Mouse (Mus musculus): ENCODE measurements around the gene Lrrc7. TPM values are rescaled to one million over a fixed set of nuclear protein-coding genes. Genes with fewer than 3 reads are reported as not detected.
A peak's percentile ranks its signal among the peaks of the same experiment; 100 is the strongest.

The Lrrc7 gene
- total and polyA plus RNA-seq, 2 experiments from 2014 or later: 6.7 to 40.1 TPM

GRCm38 (mm10) chr3:158061811-158062523 is 500.1 kb downstream of the Lrrc7 start:
- H3K4me1 ChIP-seq (ENCODE audit: insufficient read depth): no peaks in the 10 kb centered on the region
- no peak for ATAC-seq
- no peak overlapping the region for H3K4me3 ChIP-seq (ENCODE audit: low read depth, low read length)
- no peaks in the 10 kb centered on the region for H3K9me3 ChIP-seq (ENCODE audit: low read length)
- TF ChIP-seq CTCF (IDR thresholded peaks at IDR 0.05; ENCODE audit: low read depth): no peak
- no peaks in the 10 kb centered on the region for H3K27me3 ChIP-seq (ENCODE audit: insufficient read depth, low read length)
- no peak overlapping the region for H3K27ac ChIP-seq (ENCODE audit: low read depth, low read length)
- 91% methylated on average over 5 of the region's 5 CpGs for WGBS
- peaks cover 36% of the 10 kb centered on the region for H3K36me3 ChIP-seq (ENCODE audit: insufficient read depth)
- H3K9ac ChIP-seq: no peak overlapping the region
- DNase-seq: no peak
- no peak overlapping the region for H3K4me2 ChIP-seq (ENCODE audit: low read depth)

DNA sequence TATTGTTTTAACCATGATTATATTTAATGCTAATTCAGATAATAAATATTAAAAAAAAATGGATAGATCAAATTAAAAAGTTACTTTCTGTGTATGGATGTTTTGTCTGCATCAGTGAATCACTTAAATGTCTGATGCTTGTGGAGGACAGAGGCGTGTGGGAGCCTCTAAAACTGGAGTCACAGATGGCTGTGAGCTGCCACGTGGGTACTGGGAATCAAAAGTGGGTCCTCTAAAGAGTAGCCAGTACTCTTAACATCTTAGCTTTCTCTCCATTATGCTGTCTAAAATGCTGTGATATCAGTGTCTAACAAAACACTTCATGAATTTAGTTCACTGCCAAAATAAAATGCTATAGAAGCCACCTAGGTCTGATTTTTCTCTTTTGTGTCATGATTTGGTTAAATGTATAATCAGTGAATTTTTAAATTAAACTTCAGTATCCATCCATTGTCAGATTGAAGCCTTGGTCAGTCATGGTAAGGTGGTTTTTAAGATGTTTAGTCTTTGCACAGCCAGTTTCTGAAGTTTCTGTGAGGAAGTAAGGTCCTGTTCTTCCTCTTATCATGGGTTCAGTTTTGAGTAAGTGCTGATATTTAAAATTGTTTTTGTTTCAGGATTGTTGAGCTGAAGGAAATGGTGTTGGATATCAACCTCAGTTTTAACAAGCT is 501.3 kb downstream of the Lrrc7 start:
- Histone ChIP-seq H3K9ac (no peak overlapping the region), H3K27ac (ENCODE audit: low read depth, low read length) (no peak overlapping the region), H3K4me3 (ENCODE audit: low read depth, low read length) (no peak overlapping the region), H3K9me3 (ENCODE audit: low read length) (no peaks in the 10 kb centered on the region), H3K4me1 (ENCODE audit: insufficient read depth) (no peaks in the 10 kb centered on the region), H3K27me3 (ENCODE audit: insufficient read depth, low read length) (no peaks in the 10 kb centered on the region), H3K4me2 (ENCODE audit: low read depth) (no peak overlapping the region), H3K36me3 (ENCODE audit: insufficient read depth) (peaks cover 48% of the 10 kb centered on the region)
- ATAC-seq (no peak), DNase-seq (no peak)
- 86% methylated on average over 2 of the region's 2 CpGs for WGBS
- no peak for TF ChIP-seq CTCF (IDR thresholded peaks at IDR 0.05; ENCODE audit: low read depth)

- 67% methylated on average over 2 of the region's 2 CpGs for WGBS
- Histone ChIP-seq H3K4me3 (ENCODE audit: low read depth, low read length) (no peak overlapping the region), H3K4me1 (ENCODE audit: insufficient read depth) (no peaks in the 10 kb centered on the region), H3K9me3 (ENCODE audit: low read length) (no peaks in the 10 kb centered on the region), H3K9ac (no peak overlapping the region), H3K27me3 (ENCODE audit: insufficient read depth, low read length) (no peaks in the 10 kb centered on the region), H3K36me3 (ENCODE audit: insufficient read depth) (peaks cover 7% of the 10 kb centered on the region), H3K27ac (ENCODE audit: low read depth, low read length) (no peak overlapping the region), H3K4me2 (ENCODE audit: low read depth) (no peak overlapping the region)
- peak; percentile 31; the same call in 1 of the 2 replicates for TF ChIP-seq CTCF (IDR thresholded peaks at IDR 0.05; ENCODE audit: low read depth)
- ATAC-seq: no peak
- DNase-seq: no peak
Observed at GRCm38 (mm10) chr3:158049508-158049907, 512.5 kb downstream of the Lrrc7 start.

DNA sequence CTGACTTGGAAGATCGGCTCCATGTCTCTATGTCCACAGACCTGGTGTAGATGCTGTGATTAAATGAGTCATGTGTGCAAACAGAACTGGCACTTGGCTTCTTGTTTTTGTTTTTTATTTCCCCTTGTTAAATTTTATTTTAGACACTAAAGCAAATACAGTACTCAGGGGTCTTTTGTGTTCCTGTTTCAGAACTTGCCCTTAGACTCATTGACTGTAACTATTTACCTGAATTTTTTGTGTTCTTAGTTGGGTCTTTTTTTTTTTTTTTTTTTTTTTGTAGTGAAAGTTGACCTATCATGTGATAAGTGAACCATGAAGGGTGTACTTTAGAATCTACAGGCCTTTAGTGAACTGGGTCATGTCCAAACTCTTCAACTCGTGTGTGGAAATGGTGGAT is 521.3 kb downstream of the Lrrc7 start:
- no peak for TF ChIP-seq CTCF (IDR thresholded peaks at IDR 0.05; ENCODE audit: low read depth)
- H3K4me1 ChIP-seq (ENCODE audit: insufficient read depth): no peaks in the 10 kb centered on the region
- no peak overlapping the region for H3K27ac ChIP-seq (ENCODE audit: low read depth, low read length)
- DNase-seq: no peak
- no peaks in the 10 kb centered on the region for H3K27me3 ChIP-seq (ENCODE audit: insufficient read depth, low read length)
- 79% methylated on average over 2 of the region's 2 CpGs for WGBS
- H3K9ac ChIP-seq: no peak overlapping the region
- H3K9me3 ChIP-seq (ENCODE audit: low read length): no peaks in the 10 kb centered on the region
- ATAC-seq: no peak
- H3K36me3 ChIP-seq (ENCODE audit: insufficient read depth): no peaks in the 10 kb centered on the region
- no peak overlapping the region for H3K4me2 ChIP-seq (ENCODE audit: low read depth)
- no peak overlapping the region for H3K4me3 ChIP-seq (ENCODE audit: low read depth, low read length)

DNA sequence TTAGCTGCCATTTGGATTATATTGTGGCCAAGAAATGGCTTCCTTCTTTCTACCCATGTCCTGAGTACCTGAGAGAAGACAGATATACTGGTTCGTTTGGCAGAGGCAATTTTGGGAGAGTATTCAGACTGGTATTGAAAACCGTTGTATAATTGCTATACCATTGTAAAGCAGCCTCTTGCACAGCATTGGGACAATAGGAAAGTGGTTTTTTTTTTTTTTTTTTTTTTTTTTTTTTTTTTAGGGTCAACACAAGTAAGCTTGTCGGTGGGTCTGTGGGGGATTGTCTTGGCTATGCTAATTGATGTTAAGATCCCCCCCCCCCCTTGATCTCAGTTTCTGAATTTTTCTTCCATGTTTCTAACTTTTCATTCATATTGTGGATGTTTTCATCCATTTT is 523.9 kb downstream of the Lrrc7 start:
- Histone ChIP-seq H3K36me3 (ENCODE audit: insufficient read depth) (no peaks in the 10 kb centered on the region), H3K9ac (no peak overlapping the region), H3K9me3 (ENCODE audit: low read length) (no peaks in the 10 kb centered on the region), H3K4me2 (ENCODE audit: low read depth) (no peak overlapping the region), H3K27me3 (ENCODE audit: insufficient read depth, low read length) (no peaks in the 10 kb centered on the region), H3K4me3 (ENCODE audit: low read depth, low read length) (no peak overlapping the region), H3K4me1 (ENCODE audit: insufficient read depth) (0 out of 2 replicates have a peak, but pooled peaks cover 4% of the 10 kb centered on the region), H3K27ac (ENCODE audit: low read depth, low read length) (no peak overlapping the region)
- DNase-seq (no peak), ATAC-seq (no peak)
- 72% methylated on average over 3 of the region's 3 CpGs for WGBS
- no peak for TF ChIP-seq CTCF (IDR thresholded peaks at IDR 0.05; ENCODE audit: low read depth)

- DNase-seq (peak; percentile 96), ATAC-seq (peak; percentile 98)
- H3K9me3 ChIP-seq (ENCODE audit: low read length): no peaks in the 10 kb centered on the region
Observed at GRCm38 (mm10) chr3:158036329-158036988, 525.6 kb downstream of the Lrrc7 start, which contains the start of the genes Srsf11 and Lrrc40. TSS of gene Srsf11 (minus strand) at chr3:158036639. TSS of gene Lrrc40 (plus strand) at chr3:158036662.

More at GRCm38 (mm10) chr3:158036329-158036988, 525.6 kb downstream of the Lrrc7 start, which contains the start of the genes Srsf11 and Lrrc40:
- TF ChIP-seq CTCF (IDR thresholded peaks at IDR 0.05; ENCODE audit: low read depth): no peak
- peak within 1 kb of the TSS; percentile 97 for H3K4me3 ChIP-seq (ENCODE audit: low read depth, low read length)
- no peaks in the 10 kb centered on the region for H3K36me3 ChIP-seq (ENCODE audit: insufficient read depth)
- H3K9ac ChIP-seq: peak within 1 kb of the TSS; percentile 74
- H3K4me1 ChIP-seq (ENCODE audit: insufficient read depth): 0 out of 2 replicates have a peak, but pooled peaks cover 4% of the 10 kb centered on the region
- 1% methylated on average over 55 of the region's 55 CpGs for WGBS
- peak within 1 kb of the TSS; percentile 74 for H3K4me2 ChIP-seq (ENCODE audit: low read depth)
- H3K27ac ChIP-seq (ENCODE audit: low read depth, low read length): peak within 1 kb of the TSS; percentile 86
- H3K27me3 ChIP-seq (ENCODE audit: insufficient read depth, low read length): no peaks in the 10 kb centered on the region
